In genomic region chr12:24724369-24724768, GRCm38 (mm10) we compare ENCODE assay signal across 8 mouse cellular contexts. TPM values are rescaled to one million over a fixed set of nuclear protein-coding genes. Genes with fewer than 3 reads are reported as not detected.
DNase-seq lines count a peak whose midpoint lies in the region; ATAC-seq and TF ChIP-seq lines count a peak whose summit lies in the region.

No protein-coding gene starts in this region.

- peak overlapping the region; percentile 64 for H3K27ac ChIP-seq in hindbrain, embryonic 13.5 days

- no peak for TF ChIP-seq POLR2A in brain, embryonic 14.5 days (IDR thresholded peaks at IDR 0.05; ENCODE audit: borderline replicate concordance, extremely low read depth, insufficient read depth, insufficient read length, poor library complexity, severe bottlenecking)

- WGBS in hindbrain, embryonic 13.5 days = 5% methylated on average over 2 of the region's 2 CpGs

- H3K4me1 ChIP-seq in hindbrain, embryonic 13.5 days (replicated peaks) = peaks cover 12% of the 10 kb centered on the region

- TF ChIP-seq CTCF in brain, embryonic 14.5 days (IDR thresholded peaks at IDR 0.05; ENCODE audit: borderline replicate concordance, extremely low read depth, insufficient read depth, insufficient read length) = no peak

- peaks cover 13% of the 10 kb centered on the region for H3K9me3 ChIP-seq in hindbrain, embryonic 13.5 days

- no peaks in the 10 kb centered on the region for H3K27me3 ChIP-seq in hindbrain, embryonic 13.5 days

- H3K4me2 ChIP-seq in hindbrain, embryonic 13.5 days = 0 out of 2 replicates have a peak overlapping the region, but pooled peaks have one; percentile 15

- no peak overlapping the region for H3K9ac ChIP-seq in hindbrain, embryonic 13.5 days

- ATAC-seq in hindbrain, embryonic 13.5 days (ENCODE audit: low FRiP score) = peak; percentile 85

- H3K36me3 ChIP-seq in hindbrain, embryonic 13.5 days = no peaks in the 10 kb centered on the region

- peak; percentile 66 for DNase-seq in 3T3-L1 (ENCODE audit: low read depth, low spot score)
- DNase-seq in brain, embryonic 14.5 days (ENCODE audit: low read depth) = peak; percentile 86
- DNase-seq in lung, postnatal 14 days = peak; percentile 30
- no peak for DNase-seq in cerebellum, adult 11 months
- no peak for DNase-seq in right cerebral cortex, adult 2 months (ENCODE audit: low spot score in 2 of 2)
- no peak for DNase-seq in spleen, postnatal 14 days (ENCODE audit: low spot score in 2 of 2)
- DNase-seq in layer of hippocampus, adult 11-12 months (ENCODE audit: low spot score) = no peak

- H3K4me3 ChIP-seq in hindbrain, embryonic 13.5 days = no peak overlapping the region

RNA-seq across cellular contexts. Expression of gene Rrm2, which starts 16.3 kb away (rescaled TPM):
- 38.1 and 47.0 TPM in 2 replicates for polyA plus RNA-seq in brain, embryonic 14.5 days (2012; rRNA removed)
- polyA plus RNA-seq in hindbrain, embryonic 13.5 days (2015; fragmentation: Nextera tagmentation; extraction: Ambion mirVana) = 71.9 and 90.1 TPM in 2 replicates

RNA-seq across cellular contexts. Expression of gene Cys1, which starts 42.8 kb away (rescaled TPM):
- 1.5 and 2.2 TPM in 2 replicates for polyA plus RNA-seq in brain, embryonic 14.5 days (2012; rRNA removed)
- 0.56 and 1.6 TPM in 2 replicates for polyA plus RNA-seq in hindbrain, embryonic 13.5 days (2015; fragmentation: Nextera tagmentation; extraction: Ambion mirVana)

Comparison
In these comparisons a context has a peak if more than half of its experiments do, and no peak if none do; other contexts are left out.
1. DNase-seq: peak in 3T3-L1 (single experiment), brain, embryonic 14.5 days (single experiment) and lung, postnatal 14 days (single experiment); none in cerebellum, adult 11 months (single experiment), right cerebral cortex, adult 2 months (0 of 2), spleen, postnatal 14 days (0 of 2) and layer of hippocampus, adult 11-12 months (single experiment).